Mouse (Mus musculus) neural tube, embryonic 13.5 days (tissue): ENCODE results near the gene Olfr23. TPM values are rescaled to one million over a fixed set of nuclear protein-coding genes. Genes with fewer than 3 reads are reported as not detected.
"Not testable (repeated sequence)": the region's sequence is repeated elsewhere in the genome, so short reads cannot be mapped to it uniquely, and the experiment has no call there.

ENCODE experiments used
- ATAC-seq: fragments of 200-750 bp; cut with Nextera tagmentation; 2 replicates; pipeline ENCODE4 v1.8.0; 2017; ENCODE audit warnings: low read depth, mild to moderate bottlenecking, moderate TSS enrichment, moderate library complexity
- H3K27ac ChIP-seq: fragments of 300-500 bp; sonication (generic); replicated peaks from 2 replicates; pipeline ENCODE4 v1.5.1; 2015; ENCODE audit warnings: moderate library complexity, mild to moderate bottlenecking, inconsistent platforms
- H3K27me3 ChIP-seq: fragments of 300-500 bp; sonication (generic); 2 replicates; pipeline ENCODE4 v1.6.1; 2015; ENCODE audit warnings: mild to moderate bottlenecking, inconsistent platforms
- H3K36me3 ChIP-seq: fragments of 300-500 bp; sonication (generic); 2 replicates; pipeline ENCODE4 v1.6.1; 2015; ENCODE audit warnings: mild to moderate bottlenecking, inconsistent platforms
- H3K4me1 ChIP-seq: fragments of 300-500 bp; sonication (generic); replicated peaks from 2 replicates; pipeline ENCODE4 v1.6.1; 2015; ENCODE audit warnings: inconsistent platforms
- H3K4me2 ChIP-seq: fragments of 300-500 bp; sonication (generic); 2 replicates; pipeline ENCODE4 v1.6.1; 2015; ENCODE audit warnings: inconsistent platforms, mild to moderate bottlenecking, moderate library complexity
- H3K4me3 ChIP-seq: fragments of 300-500 bp; sonication (generic); 2 replicates; pipeline ENCODE4 v1.5.1; 2015; ENCODE audit warnings: mild to moderate bottlenecking, inconsistent platforms
- H3K9ac ChIP-seq: fragments of 300-500 bp; sonication (generic); 2 replicates; pipeline ENCODE4 v1.6.1; 2015; ENCODE audit warnings: moderate library complexity, mild to moderate bottlenecking, inconsistent platforms
- H3K9me3 ChIP-seq: fragments of 300-500 bp; sonication (generic); 2 replicates; pipeline ENCODE4 v1.6.1; 2016; ENCODE audit warnings: inconsistent platforms
- WGBS: fragments of 180-500 bp; shearing (Covaris S2); methylation state at CpG from one replicate; pipeline ENCODE4 v1.1.7; 2015; 5-methylcytosine and 5-hydroxymethylcytosine counted together
- polyA plus RNA-seq: library from polyadenylated mRNA; unstranded; fragments of >200 nt; fragmentation: Nextera tagmentation; extraction: Ambion mirVana; gene quantifications from 2 replicates; pipeline ENCODE4 v1.2.1, GENCODE M21; 2015

The Olfr23 gene
- not detected in 2 replicates for polyA plus RNA-seq

DNA sequence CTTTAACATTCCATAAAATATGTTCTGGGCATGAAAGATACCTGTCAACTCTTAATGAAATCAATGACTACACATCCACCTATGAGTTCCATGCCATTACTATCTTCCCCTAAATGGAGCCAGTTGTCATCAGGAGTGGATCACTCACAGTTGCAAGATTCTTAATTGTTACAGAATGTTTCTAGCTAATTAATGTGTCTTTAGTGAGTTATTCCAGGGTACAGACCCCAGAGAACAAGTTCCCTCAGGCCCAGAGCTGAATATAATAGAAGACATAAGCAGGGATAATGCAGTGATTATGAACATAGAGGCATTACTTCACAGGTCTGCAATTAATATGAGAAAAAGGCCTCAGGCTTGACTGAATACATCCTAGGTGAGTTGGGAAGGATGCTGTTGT, at the start of gene Olfr23:
Olfr23 (plus strand) TSS at position 301 of the 400 bp plus-strand sequence.
- Histone ChIP-seq H3K27me3 (no peaks in the 10 kb centered on the region), H3K9ac (no peak within 1 kb of the TSS), H3K4me2 (no peak within 1 kb of the TSS), H3K9me3 (peaks cover 17% of the 10 kb centered on the region), H3K4me1 (no peaks in the 10 kb centered on the region), H3K36me3 (no peaks in the 10 kb centered on the region), H3K4me3 (no peak within 1 kb of the TSS), H3K27ac (no peak within 1 kb of the TSS)
- ATAC-seq, result no peak

DNA sequence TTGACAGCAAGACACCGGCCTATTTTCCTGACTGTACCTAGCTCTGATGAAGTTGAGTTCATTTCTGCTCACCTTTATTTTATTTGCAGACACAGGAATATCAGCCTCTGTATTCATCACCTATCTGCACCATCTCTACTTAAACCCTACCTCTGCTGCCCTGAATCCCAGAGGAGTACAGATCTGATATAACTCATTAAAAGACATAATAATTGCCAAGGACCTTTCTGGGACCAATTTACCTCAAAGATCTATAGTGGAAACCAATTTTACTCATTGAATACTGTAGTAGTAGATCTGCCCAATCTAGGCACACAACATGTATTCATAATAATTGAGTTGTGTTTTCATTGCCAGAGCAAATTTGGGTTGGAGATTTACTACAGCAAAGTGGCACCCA, 45.8 kb upstream of the Olfr23 start, which contains the start of gene Olfr394:
Olfr394 (minus strand) TSS at position 101 of the 400 bp plus-strand sequence.
- Histone ChIP-seq H3K9me3 (peaks cover 20% of the 10 kb centered on the region), H3K36me3 (no peaks in the 10 kb centered on the region), H3K4me2 (no peak within 1 kb of the TSS), H3K27ac (no peak within 1 kb of the TSS), H3K9ac (no peak within 1 kb of the TSS), H3K27me3 (no peaks in the 10 kb centered on the region), H3K4me1 (no peaks in the 10 kb centered on the region), H3K4me3 (no peak within 1 kb of the TSS)
- 93% methylated on average over 1 of the region's 1 CpGs for WGBS
- ATAC-seq, result no peak

DNA sequence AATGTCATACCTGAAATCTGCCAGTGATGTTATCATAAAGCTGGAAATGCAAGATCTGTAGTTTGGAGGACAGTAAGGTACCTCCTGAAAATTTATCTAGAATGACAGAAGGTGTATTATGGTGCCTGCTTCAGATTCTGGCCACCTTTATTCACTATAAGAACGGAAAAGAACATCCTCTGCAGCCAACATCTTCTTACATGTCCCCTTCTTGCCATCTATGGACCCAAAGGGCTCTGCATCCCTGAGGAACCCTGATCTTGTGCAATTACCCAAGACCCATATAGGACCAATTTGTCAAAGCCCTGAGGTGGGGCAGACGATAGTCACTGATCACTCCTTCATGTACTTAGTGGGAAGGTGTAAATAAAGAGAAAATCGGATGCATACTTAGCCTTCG, 27.3 kb upstream of the Olfr23 start, which contains the start of gene Olfr395:
Olfr395 (minus strand) TSS at position 101 of the 400 bp plus-strand sequence.
- H3K9ac ChIP-seq, ATAC-seq, H3K27me3 ChIP-seq, H3K4me2 ChIP-seq, H3K4me3 ChIP-seq, H3K9me3 ChIP-seq, H3K36me3 ChIP-seq, H3K4me1 ChIP-seq, H3K27ac ChIP-seq: not testable (repeated sequence)
- 80% methylated on average over 4 of the region's 4 CpGs for WGBS

DNA sequence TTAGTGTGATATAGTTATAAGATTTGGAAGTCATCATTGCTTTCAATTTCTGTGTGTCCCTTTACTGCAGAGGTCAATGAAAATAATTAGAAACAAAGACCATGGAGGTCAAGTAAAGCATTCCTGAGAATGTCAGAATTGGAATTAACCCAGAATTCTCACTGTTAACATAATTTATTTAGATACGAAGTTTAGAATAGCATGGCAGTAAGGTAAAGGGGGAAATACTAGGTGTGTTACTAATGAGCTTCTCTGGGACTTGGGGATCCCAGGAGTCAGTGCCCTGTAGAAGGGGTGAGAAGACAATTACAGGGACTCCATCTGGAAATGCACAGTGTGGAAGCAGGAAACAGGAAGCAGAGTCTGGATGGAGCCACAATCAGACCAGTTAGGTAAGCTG, 24.0 kb downstream of the Olfr23 start, which contains the start of gene Olfr397:
Olfr397 (plus strand) TSS at position 301 of the 400 bp plus-strand sequence.
- no peak within 1 kb of the TSS for H3K4me2 ChIP-seq
- 81% methylated on average over 1 of the region's 1 CpGs for WGBS
- no peaks in the 10 kb centered on the region for H3K36me3 ChIP-seq
- no peaks in the 10 kb centered on the region for H3K4me1 ChIP-seq
- no peaks in the 10 kb centered on the region for H3K27me3 ChIP-seq
- no peak for ATAC-seq
- H3K9ac ChIP-seq, result no peak within 1 kb of the TSS
- H3K4me3 ChIP-seq, result no peak within 1 kb of the TSS
- peaks cover 24% of the 10 kb centered on the region for H3K9me3 ChIP-seq
- H3K27ac ChIP-seq, result no peak within 1 kb of the TSS

DNA sequence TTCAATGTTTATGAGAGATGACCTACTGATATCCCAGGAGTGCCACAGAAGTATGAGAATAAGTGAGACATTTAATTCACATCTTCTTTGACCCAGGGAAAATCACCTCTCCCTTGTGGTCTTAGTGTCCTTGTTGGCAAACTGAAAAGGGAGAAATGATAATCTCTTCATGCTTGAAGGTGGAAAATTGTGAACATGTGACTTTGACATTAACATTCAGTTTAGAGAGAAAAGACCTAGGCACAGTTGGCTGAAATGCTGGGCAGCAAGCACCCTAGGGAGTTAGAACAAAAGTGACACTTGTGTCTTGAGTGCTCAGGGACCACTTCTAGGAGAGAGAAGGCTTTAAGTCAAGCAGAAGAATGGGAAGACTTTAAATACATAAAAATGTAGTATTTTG, 53.8 kb downstream of the Olfr23 start, which contains the start of gene Olfr398:
Olfr398 (minus strand) TSS at position 101 of the 400 bp plus-strand sequence.
- no peak for ATAC-seq
- Histone ChIP-seq H3K27me3 (no peaks in the 10 kb centered on the region), H3K4me3 (no peak within 1 kb of the TSS), H3K36me3 (no peaks in the 10 kb centered on the region), H3K9me3 (peaks cover 33% of the 10 kb centered on the region), H3K27ac (no peak within 1 kb of the TSS), H3K9ac (no peak within 1 kb of the TSS), H3K4me2 (no peak within 1 kb of the TSS), H3K4me1 (no peaks in the 10 kb centered on the region)

Other genes with a start within 250 kb of the Olfr23 start
- gene Zfp735, start 247.9 kb upstream of the Olfr23 start, polyA plus RNA-seq, result not detected in 2 replicates
- not detected in 2 replicates for gene Olfr389, start 156.0 kb upstream of the Olfr23 start, polyA plus RNA-seq
- gene Olfr390, start 153.7 kb upstream of the Olfr23 start, polyA plus RNA-seq, result not detected in 2 replicates
- not detected in 2 replicates for gene Olfr391-ps, start 133.6 kb upstream of the Olfr23 start, polyA plus RNA-seq
- not detected in 2 replicates for gene Olfr392, start 119.6 kb upstream of the Olfr23 start, polyA plus RNA-seq
- gene Olfr393, start 85.2 kb upstream of the Olfr23 start, polyA plus RNA-seq, result not detected in 2 replicates
- not detected in 2 replicates for gene Olfr394, start 45.9 kb upstream of the Olfr23 start, polyA plus RNA-seq
- gene Olfr395, start 27.4 kb upstream of the Olfr23 start, polyA plus RNA-seq, result not detected in 2 replicates
- not detected in 2 replicates for gene Olfr397, start 24.1 kb downstream of the Olfr23 start, polyA plus RNA-seq
- not detected in 2 replicates for gene Olfr398, start 53.7 kb downstream of the Olfr23 start, polyA plus RNA-seq
- not detected in 2 replicates for gene Olfr139, start 119.9 kb downstream of the Olfr23 start, polyA plus RNA-seq
- gene Olfr399, start 119.9 kb downstream of the Olfr23 start, polyA plus RNA-seq, result not detected in 2 replicates
- not detected in 2 replicates for gene Zfp616, start 133.3 kb downstream of the Olfr23 start, polyA plus RNA-seq
- not detected in 2 replicates for gene Olfr401, start 177.0 kb downstream of the Olfr23 start, polyA plus RNA-seq
- not detected in 2 replicates for gene Olfr402, start 216.9 kb downstream of the Olfr23 start, polyA plus RNA-seq
- gene Olfr403, start 249.6 kb downstream of the Olfr23 start, polyA plus RNA-seq, result not detected in 2 replicates